Mouse (Mus musculus) left cerebral cortex, adult 8-10 months (tissue): ENCODE results near the gene Dexi. TPM values are rescaled to one million over a fixed set of nuclear protein-coding genes. Genes with fewer than 3 reads are reported as not detected.

Experiments used
- DNase-seq, 2 experiments: peaks; one replicate each; pipeline ENCODE4 v3.0.0; 2022; ENCODE audit warnings: low spot score in 2 of 2
- total RNA-seq, 4 experiments: library from RNA; stranded (reverse); gene quantifications; 2 replicates each; pipeline ENCODE4 v1.2.4; 2022

Gene Dexi
- total RNA-seq, 4 experiments from 2014 or later, result 59.8 to 63.5 (median 62.6) TPM

GRCm38 (mm10) chr16:10454583-10454974, 88.3 kb downstream of the Dexi start:
- DNase-seq, result no peak

GRCm38 (mm10) chr16:10453872-10454582, 88.8 kb downstream of the Dexi start:
- no peak for DNase-seq

Other genes with a start within 250 kb of the Dexi start
- gene Emp2, start 229.1 kb downstream of the Dexi start, total RNA-seq, result 10 to 100 TPM; 11.0 to 13.4 (median 12.2) TPM
- 10 to 100 TPM in 3 of 4 experiments, 1 to 10 TPM in 1; 9.8 to 11.5 (median 10.4) TPM for gene Tekt5, start 147.6 kb downstream of the Dexi start, total RNA-seq
- 10 to 100 TPM; 13.3 to 15.9 (median 14.4) TPM for gene Nubp1, start 131.1 kb downstream of the Dexi start, total RNA-seq
- gene Tvp23a, start 95.7 kb downstream of the Dexi start, total RNA-seq, result 10 to 100 TPM; 26.6 to 29.9 (median 28.4) TPM
- gene Ciita, start 63.0 kb downstream of the Dexi start, total RNA-seq, result under 1 TPM in 3 of 4 experiments, not detected in 1; 0.25 to 0.42 (median 0.26) TPM
- gene Clec16a, start 2.3 kb upstream of the Dexi start, total RNA-seq, result 10 to 100 TPM; 89.8 to 97.2 (median 91.2) TPM
- gene Socs1, start 242.5 kb upstream of the Dexi start, total RNA-seq, result under 1 TPM; 0.49 to 0.98 (median 0.69) TPM
- gene Tnp2, start 245.6 kb upstream of the Dexi start, total RNA-seq, result not detected
- gene Prm3, start 247.9 kb upstream of the Dexi start, total RNA-seq, result not detected